Mouse (Mus musculus) kidney, postnatal 0 days (tissue): Measurements from ENCODE around the gene Scgb1b11. TPM values are rescaled to one million over a fixed set of nuclear protein-coding genes. Genes with fewer than 3 reads are reported as not detected.
"Not testable (repeated sequence)": the region's sequence is repeated elsewhere in the genome, so short reads cannot be mapped to it uniquely, and the experiment has no call there.

Source experiments
- ATAC-seq: fragments of 200-750 bp; cut with Nextera tagmentation; replicated peaks from 2 replicates; pipeline ENCODE4 v1.8.0; 2017; ENCODE audit warnings: low read depth, moderate number of reproducible peaks, moderate TSS enrichment, moderate library complexity; ENCODE audit not compliant: low FRiP score
- DNase-seq: peaks from one replicate; pipeline ENCODE4 v3.0.0-alpha.2; 2016; ENCODE audit warnings: low spot score
- H3K27ac ChIP-seq: fragments of 300-500 bp; sonication (generic); 2 replicates; pipeline ENCODE4 v1.5.1; 2014; ENCODE audit warnings: mild to moderate bottlenecking
- H3K27me3 ChIP-seq: fragments of 300-500 bp; sonication (generic); 2 replicates; pipeline ENCODE4 v1.6.1; 2014; ENCODE audit warnings: low read length, mixed read lengths; ENCODE audit not compliant: insufficient read depth
- H3K36me3 ChIP-seq: fragments of 300-500 bp; sonication (generic); 2 replicates; pipeline ENCODE4 v1.6.1; 2014; ENCODE audit warnings: low read length, mixed read lengths; ENCODE audit not compliant: insufficient read depth
- H3K4me1 ChIP-seq: fragments of 300-500 bp; sonication (generic); replicated peaks from 2 replicates; pipeline ENCODE4 v1.6.1; 2014; ENCODE audit warnings: antibody characterized with exemption, low read length, mixed read lengths; ENCODE audit not compliant: insufficient read depth
- H3K4me2 ChIP-seq: fragments of 300-500 bp; sonication (generic); 2 replicates; pipeline ENCODE4 v1.6.1; 2014; ENCODE audit warnings: mild to moderate bottlenecking, low read length, moderate library complexity, mixed read lengths
- H3K4me3 ChIP-seq: fragments of 300-500 bp; sonication (generic); replicated peaks from 2 replicates; pipeline ENCODE4 v1.5.1; 2014; ENCODE audit warnings: low read depth, low read length
- H3K9ac ChIP-seq: fragments of 300-500 bp; sonication (generic); 2 replicates; pipeline ENCODE4 v1.6.1; 2014; ENCODE audit warnings: low read depth, low read length
- H3K9me3 ChIP-seq: fragments of 300-500 bp; sonication (generic); replicated peaks from 2 replicates; pipeline ENCODE4 v1.6.1; 2016; ENCODE audit warnings: low read length, inconsistent platforms, mixed read lengths
- WGBS: fragments of 180-500 bp; shearing (Covaris S2); extraction: QIAGEN DNeasy Blood & Tissue Kit; methylation state at CpG from one replicate; pipeline ENCODE4 v1.1.7; 2014; 5-methylcytosine and 5-hydroxymethylcytosine counted together
- polyA plus RNA-seq: library from polyadenylated mRNA; unstranded; fragments of >200 nt; fragmentation: Nextera tagmentation; extraction: Ambion mirVana; gene quantifications from 2 replicates; pipeline ENCODE4 v1.2.1, GENCODE M21; 2015

Scgb1b11 gene
- not detected in 2 replicates for polyA plus RNA-seq

DNA sequence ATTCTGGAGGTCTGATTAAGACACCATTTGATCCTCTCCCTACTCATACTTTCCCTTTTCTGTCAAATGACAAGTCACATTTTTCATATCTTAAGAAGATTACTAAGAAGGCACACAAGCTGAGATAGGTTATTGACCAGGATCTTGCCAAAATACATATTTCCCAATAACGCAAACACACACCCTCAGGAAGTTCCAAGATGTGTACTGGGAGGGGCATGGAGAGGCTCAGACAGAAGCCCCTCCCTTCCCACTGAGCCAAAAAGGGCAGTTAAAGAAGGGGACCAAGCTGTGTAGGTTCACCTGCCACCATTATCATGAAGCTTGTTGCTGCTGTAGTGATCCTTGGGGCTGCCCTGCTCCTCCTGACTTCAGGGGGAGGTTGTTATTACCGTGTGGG is at the start of gene Scgb1b11:
TSS of gene Scgb1b11 (plus strand) at position 301 of the 400 bp plus-strand sequence.
- H3K9ac ChIP-seq, H3K27me3 ChIP-seq, H3K4me1 ChIP-seq, H3K9me3 ChIP-seq, DNase-seq, H3K4me2 ChIP-seq, H3K27ac ChIP-seq, H3K36me3 ChIP-seq, H3K4me3 ChIP-seq, ATAC-seq: not testable (repeated sequence)
- WGBS = no CpG with 5 or more reads among the region's 2 CpGs

DNA sequence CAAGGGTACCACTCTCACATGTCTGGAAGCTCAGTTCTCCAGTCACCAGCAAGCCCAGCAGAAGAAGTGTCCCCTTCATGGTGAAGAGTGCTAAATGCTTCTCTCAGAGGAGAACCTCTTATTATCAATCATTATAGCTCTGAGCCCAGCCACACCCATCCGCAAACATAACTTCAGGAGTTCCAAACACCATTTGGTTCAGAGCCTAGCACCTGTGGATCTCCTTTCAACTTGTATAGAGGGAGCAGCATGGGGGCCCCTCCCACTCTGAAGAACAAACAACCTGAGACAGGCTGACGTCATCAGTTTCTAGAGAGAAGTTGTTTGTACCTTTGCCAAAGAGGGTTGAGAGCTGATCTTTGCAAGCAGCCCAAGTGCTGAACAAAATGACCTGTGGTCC is 11.6 kb upstream of the Scgb1b11 start, which contains the start of gene Scgb2b11:
TSS of gene Scgb2b11 (minus strand) at position 101 of the 400 bp plus-strand sequence.
- not testable (repeated sequence) for H3K4me3 ChIP-seq, H3K27me3 ChIP-seq, ATAC-seq, H3K27ac ChIP-seq, H3K9ac ChIP-seq, H3K4me2 ChIP-seq, DNase-seq, H3K9me3 ChIP-seq, H3K4me1 ChIP-seq, H3K36me3 ChIP-seq
- 86% methylated on average over 2 of the region's 2 CpGs for WGBS

Other genes with a start within 250 kb of the Scgb1b11 start
- gene Scgb1b10, start 122.0 kb upstream of the Scgb1b11 start, polyA plus RNA-seq = not detected in 2 replicates
- not detected in 2 replicates for gene Scgb2b11, start 11.7 kb upstream of the Scgb1b11 start, polyA plus RNA-seq
- not detected in 2 replicates for gene Scgb2b12, start 104.4 kb downstream of the Scgb1b11 start, polyA plus RNA-seq
- not detected in 2 replicates for gene Scgb1b12, start 111.3 kb downstream of the Scgb1b11 start, polyA plus RNA-seq
- not detected in 2 replicates for gene Scgb1b29, start 218.7 kb downstream of the Scgb1b11 start, polyA plus RNA-seq